Mouse (Mus musculus): Measurements from ENCODE around the gene Cers3.

- TF ChIP-seq CTCF (IDR thresholded peaks at IDR 0.05; ENCODE audit: borderline replicate concordance, extremely low read depth, insufficient read depth, insufficient read length) = no peak
- no peak for TF ChIP-seq POLR2A (IDR thresholded peaks at IDR 0.05; ENCODE audit: borderline replicate concordance, extremely low read depth, insufficient read depth, insufficient read length, poor library complexity, severe bottlenecking)
Measured at GRCm38 (mm10) chr7:66753816-66754215, 10.5 kb downstream of the Cers3 start.
